Mouse (Mus musculus): ENCODE results near the gene Zfp711. TPM values are rescaled to one million over a fixed set of nuclear protein-coding genes. Genes with fewer than 3 reads are reported as not detected.

The Zfp711 gene
- polyA plus RNA-seq (2012; rRNA removed) = 0.36 and 0.55 TPM in 2 replicates

DNA sequence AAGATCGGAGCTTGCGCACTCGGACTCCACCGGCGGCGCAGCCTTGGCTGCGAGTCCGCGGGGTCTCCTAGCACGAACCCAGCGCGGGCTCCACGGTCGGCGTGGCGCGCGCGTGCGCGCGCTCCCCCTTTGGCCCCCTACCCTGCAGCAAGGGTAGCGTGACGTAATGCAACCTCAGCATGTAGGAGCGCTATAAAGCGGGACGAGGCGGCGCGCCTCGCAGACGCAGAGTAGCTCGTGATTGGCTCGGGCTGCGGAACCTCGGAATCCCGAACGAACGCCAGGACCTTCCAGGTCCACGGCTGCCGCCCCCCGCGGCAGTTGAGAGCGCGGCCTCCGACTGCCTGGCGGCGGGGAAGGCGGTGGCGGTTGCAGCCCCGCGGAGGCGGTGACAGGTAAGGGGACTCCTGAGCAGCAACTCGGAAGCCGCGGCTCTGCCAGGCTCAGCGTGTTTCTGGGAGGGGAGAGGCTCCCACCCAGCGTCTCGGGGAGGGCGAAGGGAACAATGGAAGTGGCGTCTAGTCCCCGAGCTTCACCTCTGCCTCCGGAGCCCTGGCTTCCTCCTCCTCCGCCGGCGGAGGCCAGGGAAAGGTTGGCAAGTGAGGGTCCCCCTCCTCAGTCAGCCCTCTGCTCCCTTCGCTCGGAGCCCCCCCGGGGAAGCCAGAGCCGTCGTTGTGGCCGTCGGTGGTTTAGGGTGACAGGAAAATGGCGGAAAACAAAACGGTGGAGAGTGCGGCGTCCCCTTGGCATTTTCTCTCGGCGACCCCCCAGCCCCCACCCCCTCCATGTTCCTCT, at the start of gene Zfp711:
Gene Zfp711, plus strand, starts transcription at position 16 of the 795 bp plus-strand sequence.

Other genes starting within 250 kb of the Zfp711 start
- not detected in 2 replicates for gene Satl1, start 193.7 kb upstream of the Zfp711 start, polyA plus RNA-seq (2012; rRNA removed)
- gene 2010106E10Rik, start 105.3 kb upstream of the Zfp711 start, polyA plus RNA-seq (2012; rRNA removed) = not detected in 2 replicates
- 0.05 and 0.08 TPM in 2 replicates for gene Pof1b, start 98.1 kb downstream of the Zfp711 start, polyA plus RNA-seq (2012; rRNA removed)

Measured in ovary, adult 2 months (tissue).